Mouse (Mus musculus): ENCODE results near the gene Lrpprc. TPM values are rescaled to one million over a fixed set of nuclear protein-coding genes. Genes with fewer than 3 reads are reported as not detected.

Gene Lrpprc
- polyA plus RNA-seq, 1 experiment from 2014 or later, result 41.6 TPM

DNA sequence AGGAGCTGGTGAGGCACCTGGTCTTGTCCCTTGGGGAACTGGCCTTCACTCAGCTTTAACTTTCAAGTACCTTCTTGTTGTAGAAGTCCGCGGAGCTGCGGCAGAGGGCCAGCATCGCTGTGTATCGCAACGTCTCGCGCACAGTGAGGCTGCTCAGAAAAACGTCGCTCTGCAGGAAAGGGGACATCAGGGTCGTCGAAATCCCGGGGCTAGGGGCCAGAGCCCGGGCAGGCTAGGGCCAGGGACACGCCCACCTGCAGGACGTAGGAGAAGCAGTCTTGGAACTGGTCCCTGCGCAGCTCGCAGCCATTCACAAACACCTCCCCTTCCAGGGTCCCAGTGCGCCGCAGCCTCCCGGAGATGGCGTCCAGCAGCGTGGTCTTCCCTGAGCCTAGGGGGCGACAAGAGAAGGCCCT is 114.6 kb downstream of the Lrpprc start, which contains the start of gene Abcg8:
Gene Abcg8 (plus strand): TSS at position 352 of the 416 bp plus-strand sequence.
- Histone ChIP-seq H3K9me3 (replicated peaks; ENCODE audit: control insufficient read depth, low read length) (no peaks in the 10 kb centered on the region), H3K4me1 (ENCODE audit: control insufficient read depth, low read depth, low read length) (no peaks in the 10 kb centered on the region), H3K27ac (ENCODE audit: low read length) (no peak within 1 kb of the TSS), H3K4me2 (ENCODE audit: low read depth, low read length) (peak within 1 kb of the TSS; percentile 50), H3K4me3 (ENCODE audit: low read depth, low read length) (peak within 1 kb of the TSS; percentile 33), H3K27me3 (ENCODE audit: control insufficient read depth, insufficient read depth, low read depth, low read length) (peaks cover 4% of the 10 kb centered on the region), H3K36me3 (ENCODE audit: control insufficient read depth, insufficient read depth) (no peaks in the 10 kb centered on the region), H3K9ac (ENCODE audit: low read depth, low read length) (no peak within 1 kb of the TSS)
- peak; percentile 24; the same call in 1 of the 2 replicates for ATAC-seq (ENCODE audit: low read depth)
- WGBS (ENCODE audit: insufficient replicate concordance), result 3% methylated on average over 24 of the region's 24 CpGs

DNA sequence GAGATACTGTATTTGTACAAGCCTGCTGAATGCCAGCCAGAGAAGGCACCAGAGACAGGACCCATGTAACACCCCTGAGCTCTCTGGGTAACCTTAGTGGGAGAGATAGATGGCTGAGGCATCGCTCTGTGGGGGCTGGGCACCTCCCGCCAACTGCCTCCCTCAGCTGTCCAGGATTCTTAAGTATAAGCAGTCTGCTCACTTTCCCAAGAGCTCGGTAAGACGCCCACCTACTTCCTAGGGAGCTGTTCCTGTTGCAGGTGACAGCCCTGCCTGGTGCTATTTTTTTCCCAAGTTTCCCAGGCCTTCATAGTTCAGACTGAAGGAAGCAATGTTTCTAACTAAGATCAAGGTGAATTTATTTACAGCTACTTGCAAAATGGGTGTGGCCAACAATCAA is 115.4 kb downstream of the Lrpprc start:
- Histone ChIP-seq H3K27me3 (ENCODE audit: control insufficient read depth, insufficient read depth, low read depth, low read length) (peaks cover 4% of the 10 kb centered on the region), H3K4me1 (ENCODE audit: control insufficient read depth, low read depth, low read length) (no peaks in the 10 kb centered on the region), H3K27ac (ENCODE audit: low read length) (no peak overlapping the region), H3K9me3 (replicated peaks; ENCODE audit: control insufficient read depth, low read length) (no peaks in the 10 kb centered on the region), H3K9ac (ENCODE audit: low read depth, low read length) (no peak overlapping the region), H3K4me3 (ENCODE audit: low read depth, low read length) (no peak overlapping the region), H3K36me3 (ENCODE audit: control insufficient read depth, insufficient read depth) (no peaks in the 10 kb centered on the region), H3K4me2 (ENCODE audit: low read depth, low read length) (no peak overlapping the region)
- no peak for ATAC-seq (ENCODE audit: low read depth)
- WGBS (ENCODE audit: insufficient replicate concordance), result 42% methylated on average over 4 of the region's 4 CpGs

DNA sequence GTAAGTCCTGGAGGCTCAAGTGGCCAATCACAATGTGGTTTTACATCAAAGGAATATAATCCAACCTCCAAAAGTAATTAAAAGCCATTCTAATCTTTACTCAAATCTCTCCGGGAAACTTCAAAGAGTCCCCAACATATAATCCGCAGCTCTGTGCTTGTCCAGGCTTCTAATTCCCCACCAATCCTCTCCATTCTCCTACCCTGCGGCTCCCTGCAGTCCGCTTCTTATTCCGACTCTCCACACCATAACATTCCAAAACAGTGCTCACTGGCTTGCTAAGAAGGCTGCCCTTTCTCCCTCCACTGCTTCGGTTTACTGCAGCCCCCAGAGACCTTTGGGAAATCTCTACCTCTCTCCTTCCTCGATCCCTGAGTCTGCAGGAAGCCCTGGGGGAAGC is 116.5 kb downstream of the Lrpprc start:
- Histone ChIP-seq H3K27me3 (ENCODE audit: control insufficient read depth, insufficient read depth, low read depth, low read length) (peaks cover 4% of the 10 kb centered on the region), H3K4me2 (ENCODE audit: low read depth, low read length) (no peak overlapping the region), H3K4me3 (ENCODE audit: low read depth, low read length) (no peak overlapping the region), H3K4me1 (ENCODE audit: control insufficient read depth, low read depth, low read length) (no peaks in the 10 kb centered on the region), H3K9me3 (replicated peaks; ENCODE audit: control insufficient read depth, low read length) (no peaks in the 10 kb centered on the region), H3K9ac (ENCODE audit: low read depth, low read length) (no peak overlapping the region), H3K27ac (ENCODE audit: low read length) (no peak overlapping the region), H3K36me3 (ENCODE audit: control insufficient read depth, insufficient read depth) (no peaks in the 10 kb centered on the region)
- 57% methylated on average over 7 of the region's 7 CpGs for WGBS (ENCODE audit: insufficient replicate concordance)
- ATAC-seq (ENCODE audit: low read depth), result no peak

DNA sequence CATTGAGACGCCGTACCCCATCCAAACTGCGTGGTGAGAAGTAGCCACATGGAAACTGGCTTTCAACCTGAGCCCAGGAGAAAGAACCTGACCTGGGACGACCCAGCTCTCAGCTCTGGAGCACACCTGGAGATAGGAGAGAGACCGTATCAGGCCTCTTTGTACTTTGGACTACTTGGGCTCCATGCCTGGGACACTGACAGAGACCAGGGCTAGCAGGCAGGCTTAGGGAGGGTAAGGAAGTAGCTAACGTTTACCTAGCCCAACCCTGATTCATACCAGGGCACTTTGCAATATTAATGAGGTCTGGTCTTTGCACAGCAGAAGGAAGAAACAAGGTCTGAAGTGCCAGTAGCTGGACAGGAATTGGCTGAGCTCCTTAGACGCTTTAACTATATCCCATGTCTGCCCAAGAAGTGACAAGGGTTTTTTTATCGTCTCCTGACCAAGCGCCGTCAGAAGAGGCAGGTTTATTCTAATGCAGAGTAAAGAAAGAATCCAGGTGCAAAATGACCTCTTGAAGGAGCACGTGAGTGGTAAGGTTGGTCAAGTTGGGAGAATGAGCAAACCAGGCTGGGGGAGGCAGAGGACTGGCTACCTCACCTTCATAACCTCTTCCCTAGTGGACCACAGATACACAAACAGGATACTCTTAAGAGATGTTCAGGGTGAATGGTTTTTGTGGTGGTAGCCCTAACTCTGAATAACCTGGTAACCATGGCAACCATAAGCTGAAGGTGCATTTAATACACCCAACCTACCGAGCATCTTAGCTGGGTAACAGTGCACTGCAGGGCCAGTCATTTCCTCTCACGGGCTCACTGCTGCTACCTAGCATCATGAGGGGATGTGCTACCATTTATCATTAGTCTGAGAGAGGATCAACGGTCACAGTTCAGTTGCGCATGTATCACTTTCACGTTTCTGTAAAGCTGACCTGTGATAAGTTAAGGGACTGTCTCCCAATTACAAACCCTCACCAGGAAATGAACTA is 117.9 kb downstream of the Lrpprc start:
- no peak overlapping the region for H3K9ac ChIP-seq (ENCODE audit: low read depth, low read length)
- ATAC-seq (ENCODE audit: low read depth), result no peak
- H3K4me3 ChIP-seq (ENCODE audit: low read depth, low read length), result no peak overlapping the region
- no peaks in the 10 kb centered on the region for H3K36me3 ChIP-seq (ENCODE audit: control insufficient read depth, insufficient read depth)
- no peaks in the 10 kb centered on the region for H3K4me1 ChIP-seq (ENCODE audit: control insufficient read depth, low read depth, low read length)
- H3K27ac ChIP-seq (ENCODE audit: low read length), result no peak overlapping the region
- H3K9me3 ChIP-seq (replicated peaks; ENCODE audit: control insufficient read depth, low read length), result no peaks in the 10 kb centered on the region
- WGBS (ENCODE audit: insufficient replicate concordance), result 54% methylated on average over 16 of the region's 16 CpGs
- H3K27me3 ChIP-seq (ENCODE audit: control insufficient read depth, insufficient read depth, low read depth, low read length), result peaks cover 4% of the 10 kb centered on the region
- no peak overlapping the region for H3K4me2 ChIP-seq (ENCODE audit: low read depth, low read length)

DNA sequence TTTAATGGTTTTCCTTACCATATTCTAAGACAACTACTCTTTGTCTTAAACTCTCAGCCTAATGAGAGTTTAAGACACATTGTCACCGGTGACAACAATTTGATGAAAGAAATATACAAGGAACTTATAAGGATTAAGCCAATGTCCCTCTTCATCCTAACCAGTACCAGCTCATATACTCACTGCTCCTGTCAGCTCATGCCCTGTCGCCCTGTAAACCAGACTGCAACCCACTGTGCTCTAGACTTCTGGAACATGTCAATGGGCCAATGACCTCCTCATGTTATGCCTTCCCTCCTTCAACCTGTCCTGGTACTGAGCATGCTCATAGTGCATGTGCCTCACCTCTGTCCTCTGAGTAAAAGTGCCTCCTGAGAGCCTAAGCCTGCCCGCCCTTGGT is 122.7 kb downstream of the Lrpprc start:
- H3K9ac ChIP-seq (ENCODE audit: low read depth, low read length), result no peak overlapping the region
- no peak overlapping the region for H3K4me3 ChIP-seq (ENCODE audit: low read depth, low read length)
- H3K27me3 ChIP-seq (ENCODE audit: control insufficient read depth, insufficient read depth, low read depth, low read length), result no peaks in the 10 kb centered on the region
- 78% methylated on average over 3 of the region's 3 CpGs for WGBS (ENCODE audit: insufficient replicate concordance)
- no peaks in the 10 kb centered on the region for H3K9me3 ChIP-seq (replicated peaks; ENCODE audit: control insufficient read depth, low read length)
- ATAC-seq (ENCODE audit: low read depth), result no peak
- H3K27ac ChIP-seq (ENCODE audit: low read length), result no peak overlapping the region
- no peaks in the 10 kb centered on the region for H3K36me3 ChIP-seq (ENCODE audit: control insufficient read depth, insufficient read depth)
- H3K4me1 ChIP-seq (ENCODE audit: control insufficient read depth, low read depth, low read length), result no peaks in the 10 kb centered on the region
- H3K4me2 ChIP-seq (ENCODE audit: low read depth, low read length), result no peak overlapping the region

DNA sequence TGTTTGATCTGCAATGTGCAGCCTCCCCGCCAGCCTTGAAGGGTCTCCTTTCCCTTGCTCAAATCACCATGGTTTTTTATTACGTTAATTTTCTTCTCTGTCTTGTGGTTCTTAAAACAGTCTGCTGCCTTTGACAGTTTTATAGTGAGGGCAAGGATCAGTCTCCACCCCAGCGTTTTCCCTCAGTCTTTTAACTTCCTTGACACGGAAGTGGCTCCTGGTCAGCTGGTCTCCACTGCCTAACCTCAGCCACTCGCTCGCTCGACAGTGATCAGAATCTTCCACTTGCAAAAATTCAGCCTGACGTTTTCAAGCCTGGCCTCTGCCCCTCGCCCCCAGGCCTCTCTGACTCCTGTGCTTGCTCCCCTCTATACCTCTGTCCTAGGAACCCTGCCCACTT is 124.9 kb downstream of the Lrpprc start:
- 24% methylated on average over 9 of the region's 9 CpGs for WGBS (ENCODE audit: insufficient replicate concordance)
- no peaks in the 10 kb centered on the region for H3K27me3 ChIP-seq (ENCODE audit: control insufficient read depth, insufficient read depth, low read depth, low read length)
- H3K9ac ChIP-seq (ENCODE audit: low read depth, low read length), result no peak overlapping the region
- no peak for ATAC-seq (ENCODE audit: low read depth)
- H3K4me2 ChIP-seq (ENCODE audit: low read depth, low read length), result no peak overlapping the region
- no peak overlapping the region for H3K4me3 ChIP-seq (ENCODE audit: low read depth, low read length)
- H3K36me3 ChIP-seq (ENCODE audit: control insufficient read depth, insufficient read depth), result no peaks in the 10 kb centered on the region
- no peak overlapping the region for H3K27ac ChIP-seq (ENCODE audit: low read length)
- no peaks in the 10 kb centered on the region for H3K4me1 ChIP-seq (ENCODE audit: control insufficient read depth, low read depth, low read length)
- H3K9me3 ChIP-seq (replicated peaks; ENCODE audit: control insufficient read depth, low read length), result no peaks in the 10 kb centered on the region

DNA sequence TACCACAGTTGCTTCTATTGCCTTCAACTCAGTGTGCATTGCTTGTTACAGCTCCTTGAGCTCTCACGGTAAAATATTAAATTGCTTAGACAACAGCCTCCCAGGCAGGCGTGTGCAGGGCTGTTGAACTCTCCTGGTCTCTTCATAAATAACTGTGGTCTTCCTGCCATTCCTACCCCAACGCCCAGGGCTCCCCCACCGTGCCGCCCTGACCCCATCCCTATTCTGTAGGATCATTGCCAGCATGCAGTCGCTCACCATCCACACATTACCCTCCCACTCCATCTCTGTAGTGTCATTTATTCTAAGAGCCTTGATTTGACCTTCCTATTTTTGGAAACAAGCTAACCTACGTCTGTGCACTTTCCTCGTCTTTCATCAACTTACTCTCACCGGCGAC is 125.5 kb downstream of the Lrpprc start:
- H3K4me2 ChIP-seq (ENCODE audit: low read depth, low read length), result no peak overlapping the region
- H3K9ac ChIP-seq (ENCODE audit: low read depth, low read length), result no peak overlapping the region
- H3K27me3 ChIP-seq (ENCODE audit: control insufficient read depth, insufficient read depth, low read depth, low read length), result no peaks in the 10 kb centered on the region
- ATAC-seq (ENCODE audit: low read depth), result no peak
- no peak overlapping the region for H3K27ac ChIP-seq (ENCODE audit: low read length)
- H3K4me1 ChIP-seq (ENCODE audit: control insufficient read depth, low read depth, low read length), result no peaks in the 10 kb centered on the region
- no peaks in the 10 kb centered on the region for H3K9me3 ChIP-seq (replicated peaks; ENCODE audit: control insufficient read depth, low read length)
- no peak overlapping the region for H3K4me3 ChIP-seq (ENCODE audit: low read depth, low read length)
- WGBS (ENCODE audit: insufficient replicate concordance), result 59% methylated on average over 10 of the region's 10 CpGs
- no peaks in the 10 kb centered on the region for H3K36me3 ChIP-seq (ENCODE audit: control insufficient read depth, insufficient read depth)

DNA sequence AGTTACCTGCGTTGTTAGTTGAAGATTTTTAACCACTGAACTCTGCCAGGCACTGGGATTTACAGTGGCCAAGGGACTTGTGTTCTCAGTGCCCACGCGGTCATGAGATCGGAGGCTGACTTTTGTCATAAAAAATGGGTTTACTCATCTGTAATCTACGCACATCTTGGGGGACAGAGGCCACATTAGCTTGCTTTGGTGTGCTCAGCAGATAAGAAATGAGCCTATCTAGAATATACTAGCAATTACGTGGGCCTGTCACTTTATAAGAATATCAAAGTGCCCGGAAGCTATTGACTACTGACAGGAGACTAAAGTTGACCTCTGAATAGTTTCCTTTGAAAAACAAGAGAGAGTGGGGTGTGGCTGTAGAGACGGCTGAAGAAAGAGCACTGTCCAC is 131.6 kb downstream of the Lrpprc start:
- Histone ChIP-seq H3K27ac (ENCODE audit: low read length) (no peak overlapping the region), H3K9ac (ENCODE audit: low read depth, low read length) (no peak overlapping the region), H3K27me3 (ENCODE audit: control insufficient read depth, insufficient read depth, low read depth, low read length) (no peaks in the 10 kb centered on the region), H3K9me3 (replicated peaks; ENCODE audit: control insufficient read depth, low read length) (no peaks in the 10 kb centered on the region), H3K4me2 (ENCODE audit: low read depth, low read length) (no peak overlapping the region), H3K4me1 (ENCODE audit: control insufficient read depth, low read depth, low read length) (no peaks in the 10 kb centered on the region), H3K36me3 (ENCODE audit: control insufficient read depth, insufficient read depth) (no peaks in the 10 kb centered on the region), H3K4me3 (ENCODE audit: low read depth, low read length) (no peak overlapping the region)
- 66% methylated on average over 8 of the region's 8 CpGs for WGBS (ENCODE audit: insufficient replicate concordance)
- ATAC-seq (ENCODE audit: low read depth), result no peak

DNA sequence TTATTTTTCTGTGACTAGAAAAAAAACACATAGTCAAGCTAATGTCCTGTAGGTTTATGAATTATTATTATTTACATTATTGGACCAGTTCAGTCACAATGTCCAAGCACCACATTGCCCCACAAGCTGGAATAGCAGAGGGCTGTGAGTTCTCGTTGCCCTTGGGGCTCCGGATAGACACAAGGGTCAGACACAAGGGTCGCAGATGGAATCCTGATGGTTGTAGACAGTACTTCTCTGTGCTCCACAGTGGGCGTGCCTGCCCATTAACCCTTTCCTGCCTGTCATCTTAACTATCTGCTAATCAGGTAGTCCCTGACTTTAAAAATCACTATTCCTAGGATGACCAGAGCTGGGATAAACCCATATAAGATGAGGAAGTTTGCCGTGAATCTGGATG is 132.4 kb downstream of the Lrpprc start:
- no peak for ATAC-seq (ENCODE audit: low read depth)
- Histone ChIP-seq H3K4me1 (ENCODE audit: control insufficient read depth, low read depth, low read length) (no peaks in the 10 kb centered on the region), H3K9ac (ENCODE audit: low read depth, low read length) (no peak overlapping the region), H3K4me3 (ENCODE audit: low read depth, low read length) (no peak overlapping the region), H3K27ac (ENCODE audit: low read length) (no peak overlapping the region), H3K27me3 (ENCODE audit: control insufficient read depth, insufficient read depth, low read depth, low read length) (no peaks in the 10 kb centered on the region), H3K36me3 (ENCODE audit: control insufficient read depth, insufficient read depth) (no peaks in the 10 kb centered on the region), H3K4me2 (ENCODE audit: low read depth, low read length) (no peak overlapping the region), H3K9me3 (replicated peaks; ENCODE audit: control insufficient read depth, low read length) (no peaks in the 10 kb centered on the region)
- WGBS (ENCODE audit: insufficient replicate concordance), result 50% methylated on average over 5 of the region's 5 CpGs
